Mouse (Mus musculus) R1 (cell line): ENCODE results near the gene Terb2.

ENCODE experiments used
- DNase-seq: peaks from one replicate; pipeline ENCODE4 v3.0.0-alpha.2; 2018; ENCODE audit warnings: low read depth, low spot score

Terb2 gene

DNA sequence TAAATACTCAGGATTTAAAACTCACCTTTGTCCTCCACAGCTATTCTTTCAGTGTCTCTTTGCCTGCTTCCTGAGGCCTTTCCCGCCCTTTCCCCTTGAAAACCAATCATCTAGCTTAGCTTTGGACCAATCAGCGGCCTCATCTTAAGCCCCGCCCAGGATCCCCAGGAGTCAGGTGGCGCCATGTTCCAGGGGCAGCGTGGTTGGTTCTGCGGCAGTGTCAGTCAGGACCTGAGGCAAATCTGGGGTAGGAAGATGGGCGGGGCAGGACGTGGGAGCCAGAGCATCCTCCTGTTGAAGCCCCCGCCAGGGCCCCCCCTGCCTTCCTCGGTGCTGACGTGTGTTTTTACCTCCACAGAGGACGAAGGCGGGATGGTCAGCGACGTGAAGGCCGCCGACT lies at the start of gene Terb2, which contains the start of gene Patl2:
Gene Terb2, plus strand, starts transcription at position 167 of the 400 bp plus-strand sequence.
Gene Patl2, minus strand, starts transcription at position 84 of the 400 bp plus-strand sequence.
- peak; percentile 97 for DNase-seq

DNA sequence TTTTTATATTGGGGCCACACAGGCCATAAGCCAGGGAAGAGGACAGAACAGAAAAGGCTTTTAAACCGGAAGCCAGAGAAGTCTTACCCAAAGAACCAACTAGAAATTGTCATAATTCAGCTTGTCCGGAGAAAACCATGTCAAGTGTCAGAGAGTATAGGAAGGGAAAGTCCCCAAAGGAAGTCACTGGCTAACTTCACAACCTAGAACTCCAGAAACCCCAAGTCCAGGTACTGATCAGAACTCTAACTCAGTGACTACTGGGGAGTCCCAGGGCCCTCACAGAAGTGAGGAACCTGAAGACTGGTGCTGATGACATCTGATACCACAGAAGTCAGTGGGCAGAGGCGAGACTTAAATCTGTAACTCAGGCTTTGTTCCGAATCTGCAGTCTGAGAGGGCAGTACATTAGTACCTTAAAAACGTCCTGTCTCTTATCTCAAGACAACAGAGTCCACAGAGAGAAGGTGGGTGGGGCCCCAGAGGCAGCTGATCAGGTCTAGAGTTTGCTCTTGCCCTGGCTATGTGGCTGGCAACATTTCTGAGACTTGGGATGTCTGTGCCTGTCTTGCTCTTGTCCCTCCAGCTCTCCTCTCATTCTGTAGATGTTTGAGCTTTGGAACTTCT lies 48.1 kb upstream of the Terb2 start:
- DNase-seq = no peak

DNA sequence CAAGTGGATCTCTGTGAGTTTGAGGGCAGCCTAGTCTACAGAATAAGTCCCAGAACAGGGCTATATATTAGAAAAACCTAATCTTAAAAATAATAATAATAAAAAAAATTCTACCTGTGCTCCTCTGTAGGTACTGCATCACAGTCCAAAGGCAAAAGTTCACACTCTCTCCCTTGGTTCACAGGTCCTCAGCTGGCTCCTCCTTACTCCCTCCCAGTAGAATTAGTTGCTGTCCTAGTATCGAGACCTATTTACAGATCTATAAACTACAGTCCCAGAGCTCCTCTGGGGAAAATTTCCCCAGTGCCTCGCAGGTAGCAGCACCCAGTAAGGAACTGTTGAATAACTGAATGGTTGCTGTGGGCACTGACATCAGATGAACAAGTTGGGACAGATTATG lies 45.3 kb upstream of the Terb2 start:
- DNase-seq = no peak

DNA sequence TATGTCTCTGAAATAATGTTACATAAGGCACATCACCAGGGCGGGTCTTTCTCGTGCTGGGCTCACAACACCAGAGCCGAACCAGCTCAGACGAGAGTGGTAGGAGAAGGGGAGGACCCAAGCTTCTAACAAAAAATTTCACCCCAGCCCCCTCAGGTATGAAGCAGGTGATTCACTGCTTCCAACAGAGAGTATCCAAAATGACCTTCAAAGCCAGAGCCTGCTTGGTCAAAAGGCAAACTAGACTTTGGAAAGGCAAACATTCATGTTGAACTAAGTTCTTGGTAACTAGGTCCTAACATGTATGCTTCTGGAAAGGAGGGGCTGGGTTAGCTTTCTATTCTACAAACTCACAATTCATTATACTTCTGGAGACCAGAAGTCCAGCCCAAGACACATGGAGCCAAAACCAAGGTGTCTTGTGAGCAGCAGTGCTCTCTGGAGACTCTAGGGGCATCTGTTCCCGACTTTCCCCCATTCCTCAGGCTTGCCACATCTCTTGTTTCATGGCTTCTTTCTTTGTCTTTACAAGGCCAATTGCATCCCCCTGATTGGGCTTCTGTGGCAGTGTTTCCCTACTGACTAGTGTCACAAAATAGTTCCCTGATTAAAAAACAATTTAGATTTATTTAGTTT lies 44.6 kb upstream of the Terb2 start:
- no peak for DNase-seq

DNA sequence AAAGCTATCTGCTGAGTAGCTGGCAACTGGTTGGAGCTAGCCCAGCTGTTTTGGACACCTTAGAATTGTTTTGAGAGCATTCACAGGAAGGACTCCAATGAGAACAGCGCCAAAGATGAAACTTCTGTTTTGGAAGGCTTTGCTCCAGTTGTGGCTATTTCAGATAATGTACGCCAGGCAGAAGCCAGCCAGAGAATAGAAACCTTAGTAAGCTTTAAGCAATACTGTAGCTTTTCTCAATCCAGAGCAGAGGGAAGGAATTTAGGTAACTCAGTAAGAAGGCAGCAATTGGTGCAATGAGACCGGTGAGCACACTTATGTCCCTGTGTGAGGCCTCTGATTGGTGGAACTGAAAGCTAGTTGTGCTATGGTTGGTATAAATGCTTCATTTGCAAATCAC lies 43.0 kb upstream of the Terb2 start:
- DNase-seq = no peak

DNA sequence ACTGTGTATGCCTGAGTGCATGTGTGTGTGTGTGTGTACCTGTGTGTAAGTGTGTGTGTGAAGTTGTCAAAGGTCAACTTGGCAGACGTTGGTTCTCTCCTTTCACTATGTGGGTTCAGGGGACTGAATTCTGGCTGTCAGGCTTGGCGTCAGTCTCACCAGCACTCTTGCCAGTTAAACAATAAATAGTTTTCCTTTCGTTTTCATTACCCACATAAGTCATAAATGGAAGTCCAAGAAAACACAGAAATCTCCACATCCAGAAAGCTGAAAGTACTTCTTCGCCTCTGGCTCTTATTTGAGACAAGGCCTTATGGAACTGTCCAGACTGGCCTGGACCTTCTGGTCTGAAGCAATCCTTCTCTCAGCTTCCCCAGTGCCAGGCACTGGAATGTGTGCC lies 40.3 kb upstream of the Terb2 start:
- no peak for DNase-seq

DNA sequence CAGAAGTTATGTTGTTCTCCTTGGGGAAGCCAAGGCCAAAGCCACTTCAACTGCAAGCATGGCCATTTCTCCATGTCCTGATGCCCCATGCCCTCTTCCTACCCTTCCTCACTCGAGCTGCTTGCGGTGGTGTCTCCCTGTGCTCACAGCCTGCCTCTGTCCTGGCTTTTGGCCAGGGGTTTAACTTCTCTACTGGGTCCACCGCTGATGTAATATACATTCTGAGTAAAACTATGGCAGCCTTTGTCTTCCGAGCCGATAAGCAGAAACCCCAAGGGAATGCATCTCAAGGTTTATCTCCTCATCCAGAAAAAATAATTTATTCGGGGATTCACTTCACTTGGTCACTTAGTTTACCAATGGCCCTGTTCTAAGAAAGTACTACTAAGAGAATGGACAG lies 39.4 kb upstream of the Terb2 start:
- no peak for DNase-seq

DNA sequence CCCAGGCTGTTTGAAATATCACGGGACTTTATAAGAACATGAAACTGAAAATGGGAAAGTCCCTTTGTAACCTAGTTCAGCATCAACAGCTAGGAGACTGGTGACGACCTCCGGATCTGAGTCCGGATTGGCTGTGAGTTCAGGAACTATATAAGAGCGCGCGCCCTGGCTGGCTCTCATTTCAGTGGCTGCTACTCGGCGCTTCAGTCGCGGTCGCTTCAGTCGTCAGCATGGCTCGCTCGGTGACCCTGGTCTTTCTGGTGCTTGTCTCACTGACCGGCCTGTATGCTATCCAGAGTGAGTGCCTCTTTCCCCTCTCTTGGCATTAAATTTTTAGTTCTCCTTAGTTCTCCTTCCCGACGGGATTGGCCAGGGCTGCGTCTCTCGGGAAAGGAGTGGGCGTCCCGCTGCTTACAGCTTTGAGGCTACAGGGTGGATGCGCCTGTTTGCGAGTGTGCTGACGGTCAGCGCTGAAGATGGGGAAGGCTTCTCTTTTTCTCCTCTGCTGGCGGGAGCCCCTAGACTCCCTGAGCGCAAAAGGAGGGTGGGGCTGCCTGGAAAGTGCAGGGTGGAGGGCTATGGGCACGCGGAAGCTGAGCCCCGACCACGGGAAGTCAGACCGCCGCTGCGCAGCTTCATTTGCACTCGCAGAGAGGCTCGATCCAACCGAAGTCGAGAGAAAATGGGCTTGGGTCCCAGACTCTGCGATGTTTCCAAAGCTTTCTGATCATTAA lies 38.4 kb upstream of the Terb2 start, which contains the start of gene B2m:
Gene B2m, plus strand, starts transcription at position 179 of the 734 bp plus-strand sequence.
- DNase-seq = peak; percentile 90

DNA sequence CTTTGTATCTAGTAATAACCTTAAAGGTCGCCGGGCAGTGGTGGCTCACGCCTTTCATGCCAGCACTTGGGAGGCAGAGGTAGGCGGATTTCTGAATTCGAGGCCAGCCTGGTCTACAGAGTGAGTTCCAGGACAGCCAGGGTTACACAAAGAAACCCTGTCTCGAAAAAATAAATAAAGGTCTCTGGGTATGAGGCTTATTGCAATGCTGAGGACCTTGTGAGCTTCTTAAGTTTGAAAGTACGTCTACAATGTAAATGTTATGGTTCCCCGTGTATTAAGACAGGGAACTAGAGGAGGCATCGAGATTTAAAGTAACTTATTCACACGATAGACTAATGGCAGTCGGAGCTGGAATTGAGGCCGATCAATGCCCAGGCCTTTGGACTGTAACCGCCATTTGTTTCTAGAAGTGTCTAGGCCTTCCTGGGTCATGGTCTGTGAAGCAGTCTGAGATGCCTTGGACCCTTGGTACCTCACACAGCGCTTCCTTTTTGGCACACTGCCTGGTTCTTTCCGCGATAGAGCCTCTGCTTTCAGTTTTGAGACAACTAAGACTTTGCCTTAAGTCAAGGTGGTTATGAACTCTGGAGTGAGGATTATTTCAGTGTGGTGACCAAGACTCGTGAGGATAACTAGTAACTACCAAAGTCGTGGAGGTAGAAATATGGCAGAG lies 37.7 kb upstream of the Terb2 start:
- DNase-seq = no peak

DNA sequence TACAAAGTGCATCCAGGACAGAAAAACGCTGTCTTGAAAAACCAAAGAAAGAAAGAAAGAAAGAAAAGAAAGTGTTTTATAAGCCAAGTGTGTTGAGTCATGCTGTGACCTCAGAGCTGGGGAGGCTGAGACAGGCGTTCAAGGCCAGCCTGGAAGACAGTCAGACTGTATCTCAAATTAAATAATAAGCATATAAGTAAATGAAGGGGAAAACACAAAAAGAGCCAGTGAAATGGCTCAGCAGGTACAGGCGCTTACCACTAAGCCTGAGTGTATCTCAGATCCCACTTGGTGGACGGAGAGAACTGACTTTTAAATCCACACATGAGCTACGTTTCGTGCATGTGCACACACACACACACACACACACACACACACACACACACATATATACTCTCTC lies 36.8 kb upstream of the Terb2 start:
- no peak for DNase-seq

DNA sequence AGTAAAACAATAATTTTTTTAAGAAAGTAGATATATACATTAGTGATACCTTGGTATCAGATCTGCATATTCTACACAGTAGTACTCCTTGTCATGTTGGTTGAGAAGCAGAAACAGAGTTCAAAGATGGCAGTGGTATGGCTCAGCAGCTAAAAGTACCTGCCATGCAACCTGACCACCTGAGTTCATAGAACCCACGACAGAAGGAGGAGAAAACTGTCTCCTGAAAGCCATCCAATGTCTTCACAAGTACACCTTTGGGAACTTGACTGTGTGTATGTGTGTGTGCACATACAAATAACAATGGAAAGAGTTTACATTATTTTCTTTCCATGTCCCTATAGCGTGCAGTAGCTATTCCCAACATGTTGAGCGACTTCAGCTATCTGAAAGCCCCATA lies 36.4 kb upstream of the Terb2 start:
- no peak for DNase-seq

DNA sequence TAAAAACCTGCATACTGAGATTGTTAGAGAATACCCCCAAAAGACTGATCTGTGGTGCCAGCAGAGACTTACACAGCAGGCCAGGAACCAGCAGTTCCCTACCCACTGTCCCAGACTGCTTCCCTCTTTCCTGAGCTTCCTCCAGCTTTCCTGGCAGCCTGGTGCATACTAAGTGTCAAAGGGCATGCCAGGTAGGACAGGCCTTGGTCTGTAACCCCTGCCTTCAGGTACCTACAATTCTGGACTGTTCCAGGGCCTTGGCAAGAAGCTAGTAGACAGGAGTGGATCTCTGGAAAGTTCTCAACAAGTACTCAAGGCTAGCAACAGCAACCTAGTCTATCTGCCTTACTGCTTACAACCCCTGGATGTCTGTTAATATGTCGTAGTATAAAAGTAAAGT lies 34.9 kb upstream of the Terb2 start:
- no peak for DNase-seq

DNA sequence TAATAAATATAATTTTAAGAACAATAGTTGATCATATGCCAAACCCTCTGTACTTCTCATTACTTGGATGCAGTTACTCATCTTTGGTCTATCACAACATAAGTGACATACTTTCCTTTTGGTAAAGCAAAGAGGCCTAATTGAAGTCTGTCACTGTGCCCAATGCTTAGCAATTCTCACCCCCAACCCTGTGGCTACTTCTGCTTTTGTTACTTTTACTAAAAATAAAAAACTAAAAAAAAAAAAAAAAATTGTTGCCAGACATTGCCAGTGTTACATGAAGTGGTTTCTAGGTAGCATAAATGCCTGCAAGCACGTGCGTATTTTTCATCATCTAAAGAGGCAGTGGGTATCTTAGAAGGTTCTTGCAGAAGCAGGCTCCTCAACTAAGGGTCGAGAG lies 33.2 kb upstream of the Terb2 start:
- DNase-seq = no peak

DNA sequence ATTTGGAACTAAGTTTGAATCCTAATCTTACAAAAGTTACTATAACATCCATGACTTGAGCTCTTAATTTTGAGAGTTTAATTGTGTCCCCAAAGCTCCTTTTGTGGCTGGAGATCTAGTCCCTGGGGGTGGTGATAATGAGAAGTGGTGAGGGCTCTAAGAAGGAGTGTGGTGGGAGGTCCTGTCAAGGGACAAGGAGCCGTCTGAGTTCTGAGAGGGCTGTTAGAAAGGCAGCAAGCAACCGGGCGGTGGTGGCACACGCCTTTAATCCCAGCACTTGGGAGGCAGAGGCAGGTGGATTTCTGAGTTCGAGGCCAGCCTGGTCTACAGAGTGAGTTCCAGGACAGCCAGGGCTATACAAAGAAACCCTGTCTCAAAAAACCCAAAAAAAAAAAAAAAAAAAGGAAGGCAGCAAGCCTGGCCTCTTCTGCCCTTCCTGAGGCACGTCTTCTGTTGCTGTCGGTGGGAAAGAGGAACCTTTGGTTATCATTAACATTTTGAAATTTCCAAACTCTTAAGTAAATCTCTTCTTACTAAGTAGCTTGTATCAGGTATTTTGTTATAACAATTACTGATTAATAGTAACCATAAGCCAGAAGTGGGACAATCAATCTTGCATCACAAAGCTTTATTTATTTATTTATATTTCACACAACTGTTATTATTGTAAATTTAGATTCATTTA lies 32.2 kb upstream of the Terb2 start:
- no peak for DNase-seq

DNA sequence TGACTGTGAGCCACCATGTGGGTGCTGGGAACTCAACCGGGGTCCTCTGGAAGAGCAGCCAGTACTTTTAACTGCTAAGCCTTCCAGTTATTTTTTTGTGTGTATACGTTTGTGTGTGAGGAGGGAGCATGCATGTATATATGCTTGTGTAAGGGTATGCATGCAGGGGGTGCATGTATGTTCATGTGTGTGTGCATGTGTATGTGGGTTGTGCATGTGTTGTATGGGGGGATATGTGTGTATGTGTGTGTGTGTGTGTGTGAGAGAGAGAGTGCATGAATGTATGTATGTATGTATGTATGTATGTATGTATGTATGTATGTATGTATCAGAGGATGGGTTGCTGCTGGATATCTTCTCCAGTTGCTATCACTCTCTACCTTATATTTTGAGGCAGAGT lies 31.6 kb upstream of the Terb2 start:
- DNase-seq = no peak

DNA sequence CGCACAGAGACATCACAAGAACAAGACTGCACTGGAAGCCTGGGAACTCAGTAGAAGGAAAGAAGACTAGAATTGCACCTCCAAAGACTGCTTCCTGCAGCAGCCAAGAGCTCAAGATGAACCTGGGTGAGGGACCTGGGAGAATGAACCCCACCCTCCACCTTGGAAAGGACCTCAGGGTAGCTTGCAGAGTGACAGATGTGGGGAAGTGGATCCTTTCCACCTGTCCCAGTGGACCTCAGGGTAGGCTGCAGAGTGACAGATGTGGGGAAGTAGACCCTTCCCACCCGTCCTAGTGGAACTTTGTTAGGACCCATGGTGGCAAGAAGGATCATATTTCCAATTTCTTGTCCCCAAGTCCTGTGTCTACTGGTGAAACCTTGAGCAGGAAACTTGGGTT lies 30.8 kb upstream of the Terb2 start:
- DNase-seq = no peak

DNA sequence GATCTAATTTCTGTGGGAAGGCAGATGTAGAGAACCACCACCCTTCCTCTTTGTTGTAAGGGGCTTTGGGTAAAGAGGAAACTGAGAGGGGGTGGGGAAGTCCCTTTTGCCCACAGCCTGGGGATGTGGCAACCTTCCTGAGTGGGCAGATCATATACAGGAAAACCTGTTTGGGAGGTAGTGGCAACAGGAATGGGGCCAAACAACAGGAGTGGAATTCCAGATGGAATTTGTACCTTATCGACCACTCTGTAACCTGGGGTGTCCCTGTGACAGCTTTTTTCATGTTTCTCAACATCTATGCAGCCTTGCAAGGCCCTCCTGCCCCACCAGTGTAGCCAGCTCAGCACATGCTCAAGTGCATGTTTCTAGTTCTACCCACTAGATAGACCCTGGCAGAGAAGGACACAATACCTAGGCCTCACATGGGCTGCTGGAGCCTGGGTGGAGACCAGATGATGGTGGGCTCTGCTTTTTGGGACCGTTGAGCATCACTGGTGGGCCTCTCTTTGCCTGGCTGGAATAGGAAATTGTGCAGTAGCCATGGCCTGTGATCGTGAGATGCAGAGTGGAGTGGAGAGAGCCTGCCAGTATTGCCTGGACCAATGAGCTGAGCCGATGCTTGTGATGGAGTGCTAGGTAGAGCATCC lies 29.9 kb upstream of the Terb2 start:
- DNase-seq = peak; percentile 37

DNA sequence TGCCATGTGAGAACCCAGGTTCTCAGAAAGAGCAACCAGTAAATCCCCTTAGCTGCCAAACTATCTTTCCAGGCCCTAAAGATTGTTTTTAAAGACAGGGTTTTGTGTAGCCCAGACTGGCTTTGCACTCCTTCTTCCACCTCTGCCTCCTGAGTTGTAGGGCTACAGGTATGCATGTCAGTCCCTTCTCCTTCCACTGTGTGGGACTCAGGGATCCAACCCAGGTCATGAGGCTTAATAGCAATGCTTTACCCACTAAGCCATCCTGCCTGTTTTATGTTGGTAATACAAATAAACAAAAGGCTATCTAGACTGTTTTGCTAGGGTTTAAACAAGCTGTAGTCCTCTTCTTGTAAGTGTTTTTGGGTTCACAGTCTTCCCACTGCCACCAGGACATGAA lies 28.5 kb upstream of the Terb2 start:
- no peak for DNase-seq

DNA sequence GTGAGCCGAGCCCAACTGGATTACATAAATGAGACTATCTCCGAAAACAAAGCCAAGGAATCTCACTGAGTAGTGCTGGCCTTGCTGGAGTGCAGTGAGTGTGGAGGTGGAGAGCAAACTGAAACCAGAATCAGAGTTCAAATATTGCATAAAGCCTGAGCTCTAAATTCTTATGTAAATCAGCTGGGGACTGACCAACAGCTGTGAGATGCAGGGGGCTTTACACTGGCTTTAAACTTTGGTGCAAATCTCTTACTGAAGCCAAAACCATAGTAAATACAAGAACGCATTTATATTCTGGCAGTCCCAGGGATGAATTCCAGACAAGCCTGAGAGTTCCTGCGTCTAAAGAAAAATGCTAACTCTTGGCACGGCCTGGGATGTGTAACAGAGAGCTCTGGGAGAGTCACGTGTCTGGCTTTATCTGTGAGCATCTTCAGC lies 27.7 kb upstream of the Terb2 start:
- peak; percentile 26 for DNase-seq

DNA sequence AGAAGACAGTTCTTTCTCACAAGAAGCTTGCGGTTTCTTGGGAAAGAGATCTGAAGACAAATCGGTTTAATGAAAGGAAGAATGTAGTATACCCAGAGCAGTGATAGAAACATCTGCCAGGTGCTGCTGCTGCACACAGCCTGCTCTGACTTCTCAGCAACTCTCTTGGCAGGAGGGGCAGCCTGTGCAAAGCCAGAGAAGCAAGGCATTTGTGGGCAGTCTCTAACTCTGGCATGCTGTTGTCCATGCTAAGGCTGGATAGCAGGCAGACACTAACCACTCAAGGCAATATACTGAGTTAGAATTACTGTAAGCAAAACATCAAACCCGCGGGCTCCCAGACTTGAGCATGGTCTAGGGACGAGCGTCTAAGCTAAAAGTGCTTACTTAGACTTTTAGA lies 26.4 kb upstream of the Terb2 start:
- no peak for DNase-seq

DNA sequence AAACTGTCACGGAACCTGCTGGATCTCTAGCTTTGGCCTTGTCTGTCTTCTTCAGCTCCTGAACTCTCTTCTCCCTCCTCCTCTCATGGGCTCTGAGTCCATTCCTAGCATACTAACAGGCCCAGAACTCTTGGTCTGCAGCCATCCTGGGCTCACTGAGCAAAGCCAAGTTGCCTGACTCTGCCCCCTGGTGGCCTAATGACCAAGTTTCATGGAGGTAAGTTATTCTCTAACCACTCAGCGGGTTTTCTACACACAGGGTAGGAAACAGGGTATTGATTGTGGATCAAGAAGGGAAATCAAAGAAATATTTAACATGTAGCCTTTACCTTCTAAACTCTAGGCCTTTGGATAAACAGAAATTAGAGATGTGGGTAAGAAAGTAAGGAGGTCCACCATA lies 25.4 kb upstream of the Terb2 start, which contains the start of gene Trim69:
Gene Trim69, plus strand, starts transcription at position 21 of the 400 bp plus-strand sequence.
- DNase-seq = peak; percentile 82
